In the genomic region with DNA sequence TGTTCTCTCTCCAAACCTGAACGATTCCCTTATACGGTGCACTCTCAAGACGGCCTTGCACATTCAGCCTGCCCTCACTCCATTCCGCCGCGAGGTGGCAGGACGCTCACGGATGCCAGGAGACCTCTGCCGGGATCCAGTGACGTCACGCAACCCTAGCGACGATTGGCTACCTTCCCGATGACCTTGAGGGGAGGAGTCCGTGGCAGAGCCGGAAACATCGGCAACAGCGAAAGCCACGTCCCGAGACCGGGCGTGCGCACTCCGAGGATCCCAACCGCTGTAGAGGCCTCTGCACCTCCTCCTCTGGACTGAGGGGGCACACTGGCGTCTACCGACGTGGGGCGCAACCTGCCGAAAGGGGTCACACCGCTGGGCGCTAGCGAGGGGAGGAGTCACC, we compare ENCODE assay signal across 8 mouse cellular contexts. TPM values are rescaled to one million over a fixed set of nuclear protein-coding genes. Genes with fewer than 3 reads are reported as not detected.
DNase-seq lines count a peak whose midpoint lies in the region; ATAC-seq lines count a peak whose summit lies in the region.

No protein-coding gene starts in this region.

- ATAC-seq in megakaryocyte progenitor cell, adult 5-6 weeks (replicated peaks; ENCODE audit: poor library complexity): peak; percentile 95

- DNase-seq in adipocyte (ENCODE audit: low spot score): peak; percentile 100
- DNase-seq in embryo, embryonic 10 days (ENCODE audit: low spot score): peak; percentile 100
- DNase-seq in gastrocnemius, postnatal 10 days: peak; percentile 99
- DNase-seq in induced T-regulatory cell, adult 2 months (ENCODE audit: low read depth): peak; percentile 100
- DNase-seq in left cerebral cortex, adult 9 months (ENCODE audit: low spot score in 2 of 2): peak; percentile 98 to 100
- peak; percentile 99 for DNase-seq in right cerebral cortex, postnatal 14 days
- DNase-seq in urinary bladder, postnatal 36 days (ENCODE audit: low spot score in 2 of 2): peak; percentile 99 to 100

RNA-seq across cellular contexts. Expression of a gene that starts 0.3 kb away (rescaled TPM):
- 10 to 100 TPM; 28.0 to 34.7 TPM for total RNA-seq in gastrocnemius, postnatal 10 days (2021)
- total RNA-seq in megakaryocyte progenitor cell, adult 5-6 weeks (2015): 5.2 and 6.3 TPM in 2 replicates
- 5.7 and 5.9 TPM in 2 replicates for total RNA-seq in megakaryocyte progenitor cell, adult 5-6 weeks (2017)

RNA-seq across cellular contexts. Expression of a gene that starts 12.4 kb away (rescaled TPM):
- under 1 TPM in 1 of 2 experiments, not detected in 1; 0.61 TPM for total RNA-seq in gastrocnemius, postnatal 10 days (2021)
- total RNA-seq in megakaryocyte progenitor cell, adult 5-6 weeks (2015): 2.2 and 6.3 TPM in 2 replicates
- 8.2 and 8.7 TPM in 2 replicates for total RNA-seq in megakaryocyte progenitor cell, adult 5-6 weeks (2017)

RNA-seq across cellular contexts. Expression of a gene that starts 13.1 kb away (rescaled TPM):
- total RNA-seq in gastrocnemius, postnatal 10 days (2021): not detected
- total RNA-seq in megakaryocyte progenitor cell, adult 5-6 weeks (2015): not detected in 2 replicates
- not detected in 2 replicates for total RNA-seq in megakaryocyte progenitor cell, adult 5-6 weeks (2017)

RNA-seq across cellular contexts. Expression of a gene that starts 41.5 kb away (rescaled TPM):
- total RNA-seq in gastrocnemius, postnatal 10 days (2021): not detected
- not detected in 2 replicates for total RNA-seq in megakaryocyte progenitor cell, adult 5-6 weeks (2015)
- not detected in 2 replicates for total RNA-seq in megakaryocyte progenitor cell, adult 5-6 weeks (2017)

RNA-seq across cellular contexts. Expression of a gene that starts 50.7 kb away (rescaled TPM):
- total RNA-seq in gastrocnemius, postnatal 10 days (2021): 10 to 100 TPM; 23.4 to 24.1 TPM
- total RNA-seq in megakaryocyte progenitor cell, adult 5-6 weeks (2015): 34.5 and 43.0 TPM in 2 replicates
- 49.6 and 53.9 TPM in 2 replicates for total RNA-seq in megakaryocyte progenitor cell, adult 5-6 weeks (2017)

Comparison
In these comparisons a context has a peak if more than half of its experiments do, and no peak if none do; other contexts are left out.
1. Peak in every context shown above with its lines: DNase-seq and ATAC-seq.